Mouse (Mus musculus) ovary, postnatal 36 days (tissue): ENCODE results near the gene Pck1.

Experiments used
- DNase-seq: peaks from one replicate; pipeline ENCODE4 v3.0.0; 2022; ENCODE audit warnings: low spot score, mixed read lengths

Gene Pck1

GRCm38 (mm10) chr2:173204671-173205070 is 51.8 kb downstream of the Pck1 start:
- no peak for DNase-seq

GRCm38 (mm10) chr2:173205563-173206099 is 52.8 kb downstream of the Pck1 start:
- DNase-seq, result no peak

- DNase-seq, result no peak
Measured at GRCm38 (mm10) chr2:173207051-173207450, 54.2 kb downstream of the Pck1 start.
